Mouse (Mus musculus) gastrocnemius, postnatal 25 days (tissue): ENCODE measurements around the gene Gm8882. TPM values are rescaled to one million over a fixed set of nuclear protein-coding genes. Genes with fewer than 3 reads are reported as not detected.
"Not testable (repeated sequence)": the region's sequence is repeated elsewhere in the genome, so short reads cannot be mapped to it uniquely, and the experiment has no call there.

Experiments
- DNase-seq: peaks from one replicate; pipeline ENCODE4 v3.0.0; 2022
- long read RNA-seq, 2 experiments: library from polyadenylated mRNA; stranded (forward); transcript quantifications; one replicate each; pipeline ENCODE4 v2.0.0; 2021
- total RNA-seq, 2 experiments: library from RNA; stranded (reverse); gene quantifications; 1 replicate in 1 of 2; 2 replicates in 1 of 2; pipeline ENCODE4 v1.2.3; 2021

Gm8882 gene
- not detected for total RNA-seq
- long read RNA-seq, experiment 1 = 0 reads
- long read RNA-seq, experiment 2 = 0 reads

GRCm38 (mm10) chr6:132364034-132364433 lies at the start of gene Gm8882:
Gene Gm8882, minus strand, starts transcription at chr6:132364134.
- DNase-seq = not testable (repeated sequence)

GRCm38 (mm10) chr6:132314657-132315056 lies 49.3 kb downstream of the Gm8882 start, which contains the start of gene Prpmp5:
Gene Prpmp5, minus strand, starts transcription at chr6:132314757.
- not testable (repeated sequence) for DNase-seq

Other genes with a start within 250 kb of the Gm8882 start
- not detected for gene Prb1, start 153.6 kb downstream of the Gm8882 start, total RNA-seq
- gene Prpmp5, start 49.4 kb downstream of the Gm8882 start, total RNA-seq = not detected
- gene Prh1, start 205.7 kb upstream of the Gm8882 start, total RNA-seq = not detected
- gene Prp2, start 231.8 kb upstream of the Gm8882 start, total RNA-seq = not detected